In the genomic region with DNA sequence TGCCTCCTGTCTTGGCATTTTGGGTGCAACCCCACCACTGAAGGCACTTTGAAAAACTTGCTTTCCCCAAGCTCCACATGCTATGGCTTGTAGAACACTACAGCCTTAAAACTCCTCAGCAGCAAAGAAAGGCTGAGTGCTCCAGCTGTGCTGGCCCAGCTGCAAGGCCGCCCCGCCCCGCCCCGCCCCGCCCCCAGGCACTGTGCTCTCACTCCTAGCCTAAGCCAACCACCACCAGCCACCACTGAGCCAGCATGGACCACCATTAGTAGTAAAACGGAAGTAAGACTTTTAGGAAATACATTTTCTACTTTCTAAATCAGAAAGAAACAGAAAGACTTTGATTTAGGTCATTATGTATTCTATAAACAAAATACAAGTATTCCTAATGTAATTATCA, we compare ENCODE assay signal across 17 mouse cellular contexts. TPM values are rescaled to one million over a fixed set of nuclear protein-coding genes. Genes with fewer than 3 reads are reported as not detected.
DNase-seq lines count a peak whose midpoint lies in the region; ATAC-seq lines count a peak whose summit lies in the region.
"Had no signal": no experiment of that assay in that cellular context is flagged by ENCODE, and none has a peak within 500 bp of the region (broad histone marks: within the 10 kb centered on the region; RNA-seq: fewer than 3 reads in every experiment).

No protein-coding gene starts in this region.

- intact Hi-C loops in left cerebral cortex, postnatal 36 days (cut with DNase I), result no loop called here

- peak; percentile 44; the same call in 1 of the 2 replicates for ATAC-seq in neural tube, embryonic 14.5 days (ENCODE audit: low read depth)
- ATAC-seq in erythroid progenitor cell, adult 5-6 weeks (replicated peaks; ENCODE audit: low FRiP score, poor library complexity, severe bottlenecking), result 0 out of 2 replicates have a peak, but pooled peaks have one; percentile 57
- peak; percentile 54; the same call in 1 of the 2 replicates for ATAC-seq in liver, embryonic 15.5 days (ENCODE audit: insufficient read depth)
- ATAC-seq: hindbrain, postnatal 0 days had no signal

- H3K4me3 ChIP-seq in neural tube, embryonic 14.5 days (ENCODE audit: low read depth, low read length), result no peak overlapping the region
- no peak overlapping the region for H3K4me3 ChIP-seq in liver, embryonic 15.5 days (replicated peaks)
- H3K4me3 ChIP-seq: embryonic facial prominence, embryonic 13.5 days; kidney, embryonic 15.5 days; neural tube, embryonic 15.5 days had no signal

- H3K27ac ChIP-seq in neural tube, embryonic 14.5 days (ENCODE audit: low read depth, low read length), result no peak overlapping the region
- no peak overlapping the region for H3K27ac ChIP-seq in liver, embryonic 15.5 days (replicated peaks)
- H3K27ac ChIP-seq: embryonic facial prominence, embryonic 13.5 days; hindbrain, postnatal 0 days; kidney, embryonic 15.5 days; neural tube, embryonic 15.5 days had no signal

- H3K36me3 ChIP-seq in neural tube, embryonic 14.5 days (ENCODE audit: control insufficient read depth, insufficient read depth, low read length), result no peaks in the 10 kb centered on the region
- no peaks in the 10 kb centered on the region for H3K36me3 ChIP-seq in liver, embryonic 15.5 days (replicated peaks)
- H3K36me3 ChIP-seq: embryonic facial prominence, embryonic 13.5 days; kidney, embryonic 15.5 days; neural tube, embryonic 15.5 days had no signal

- H3K27me3 ChIP-seq in neural tube, embryonic 14.5 days (ENCODE audit: control insufficient read depth, insufficient read depth, low read length), result no peaks in the 10 kb centered on the region
- H3K27me3 ChIP-seq in liver, embryonic 15.5 days, result no peaks in the 10 kb centered on the region
- H3K27me3 ChIP-seq: embryonic facial prominence, embryonic 13.5 days; kidney, embryonic 15.5 days; neural tube, embryonic 15.5 days had no signal

- no peaks in the 10 kb centered on the region for H3K9me3 ChIP-seq in neural tube, embryonic 14.5 days (ENCODE audit: control insufficient read depth, low read length)
- no peaks in the 10 kb centered on the region for H3K9me3 ChIP-seq in liver, embryonic 15.5 days (replicated peaks)
- H3K9me3 ChIP-seq: embryonic facial prominence, embryonic 13.5 days; kidney, embryonic 15.5 days; neural tube, embryonic 15.5 days had no signal

- no peaks in the 10 kb centered on the region for H3K4me1 ChIP-seq in neural tube, embryonic 14.5 days (ENCODE audit: control insufficient read depth, insufficient read depth, low read length)
- H3K4me1 ChIP-seq in liver, embryonic 15.5 days (replicated peaks), result peaks cover 17% of the 10 kb centered on the region
- H3K4me1 ChIP-seq: neural tube, embryonic 15.5 days had no signal

- H3K9ac ChIP-seq in neural tube, embryonic 14.5 days (replicated peaks; ENCODE audit: low read depth, low read length), result no peak overlapping the region
- H3K9ac ChIP-seq in liver, embryonic 15.5 days, result no peak overlapping the region
- H3K9ac ChIP-seq: embryonic facial prominence, embryonic 13.5 days; kidney, embryonic 15.5 days; lung, embryonic 14.5 days; neural tube, embryonic 15.5 days had no signal

- DNase-seq in neural tube, embryonic 10.5 days (ENCODE audit: extremely low spot score, low spot score), result no peak
- DNase-seq in thymus, postnatal 4 days, result peak; percentile 57
- DNase-seq in left cerebral cortex, postnatal 36 days (ENCODE audit: low spot score in 2 of 2), result no peak
- DNase-seq in layer of hippocampus, postnatal 14 days (ENCODE audit: low spot score in 2 of 2), result no peak
- DNase-seq in adrenal gland, postnatal 36 days, result no peak
- DNase-seq: adrenal gland, adult 2 months; cerebellum, postnatal 10 days; heart, postnatal 36 days; lung, embryonic 14.5 days had no signal

- WGBS in neural tube, embryonic 14.5 days, result 14% methylated on average over 6 of the region's 6 CpGs
- WGBS in liver, embryonic 15.5 days (ENCODE audit: insufficient replicate concordance), result 17% methylated on average over 6 of the region's 6 CpGs

- no peak overlapping the region for H3K4me2 ChIP-seq in neural tube, embryonic 14.5 days (ENCODE audit: low read depth, low read length)
- no peak overlapping the region for H3K4me2 ChIP-seq in liver, embryonic 15.5 days
- H3K4me2 ChIP-seq: embryonic facial prominence, embryonic 13.5 days; heart, embryonic 11.5 days; kidney, embryonic 15.5 days; lung, embryonic 14.5 days; neural tube, embryonic 15.5 days had no signal

RNA-seq across cellular contexts. Expression of a gene that starts 23.4 kb away (rescaled TPM):
- 19.8 and 23.4 TPM in 2 replicates for polyA plus RNA-seq in neural tube, embryonic 14.5 days (2014; fragmentation: Nextera tagmentation; extraction: Ambion mirVana)
- 54.8 and 83.8 TPM in 2 replicates for total RNA-seq in erythroid progenitor cell, adult 5-6 weeks (2015; ENCODE audit: low replicate concordance)
- total RNA-seq in erythroid progenitor cell, adult 5-6 weeks (2017; ENCODE audit: low replicate concordance), result 66.6 and 69.1 TPM in 2 replicates
- polyA plus RNA-seq in liver, embryonic 15.5 days (2015; fragmentation: Nextera tagmentation; extraction: Ambion mirVana), result 6.1 and 6.3 TPM in 2 replicates
- total RNA-seq in left cerebral cortex, postnatal 36 days (2021), result 10 to 100 TPM; 23.5 to 34.2 TPM
- total RNA-seq in layer of hippocampus, postnatal 14 days (2021), result 10 to 100 TPM; 31.7 to 33.1 TPM
- total RNA-seq in adrenal gland, postnatal 36 days (2021), result 10 to 100 TPM; 48.9 to 50.5 TPM
